Mouse (Mus musculus): ENCODE measurements at regions not wholly inside any gene's neighbourhood (a gene's known extent, or its start where the extent isn't known, plus 50 kb on each side); places are given as distances from the start of the nearest gene placed in this dataset.

DNA sequence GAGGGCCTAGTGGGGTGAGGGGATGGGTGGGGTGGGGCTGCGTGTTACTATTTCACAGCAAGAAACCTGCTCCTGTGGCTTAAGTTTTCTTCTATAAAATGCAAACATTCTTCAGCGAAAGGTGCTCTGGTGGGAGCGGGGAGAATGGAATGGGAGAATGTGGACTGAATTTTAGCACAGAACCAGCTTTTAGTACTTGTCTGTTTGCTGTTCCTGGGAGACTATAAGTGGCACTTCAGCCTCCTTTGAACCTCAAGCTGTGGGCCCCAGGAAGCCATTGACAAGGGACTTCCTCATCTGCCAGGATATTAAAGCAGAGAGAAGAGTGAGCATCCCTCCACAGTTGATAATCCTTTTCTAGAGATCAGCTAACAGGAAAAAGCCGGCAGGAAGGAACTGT lies 580.2 kb downstream of the Zfp706 start:
- DNase-seq (ENCODE audit: low spot score), result no peak

- DNase-seq (ENCODE audit: low spot score), result no peak
Measured at GRCm38 (mm10) chr15:36425902-36426301, 581.7 kb downstream of the Zfp706 start.

GRCm38 (mm10) chr15:36424047-36424446 lies 583.5 kb downstream of the Zfp706 start:
- no peak for DNase-seq (ENCODE audit: low spot score)

DNA sequence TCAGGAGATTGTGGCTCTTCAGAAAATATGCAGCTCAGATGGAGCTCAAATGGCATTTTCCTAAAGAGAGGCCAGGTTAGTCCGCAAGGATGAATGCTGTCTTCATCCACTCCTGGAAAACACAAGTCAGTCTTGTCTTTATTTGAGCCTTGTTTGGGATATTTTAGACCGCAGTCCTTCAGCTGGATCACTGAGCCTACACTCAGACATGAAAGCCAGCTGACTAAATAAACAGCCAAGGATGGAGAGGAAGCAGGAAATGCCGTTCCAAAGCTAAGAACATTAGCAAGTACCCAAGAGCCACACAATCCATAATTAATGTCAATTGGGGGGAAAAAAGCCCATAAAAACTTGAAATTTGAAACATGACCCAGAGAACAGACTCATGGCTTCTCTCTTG lies 584.8 kb downstream of the Zfp706 start:
- DNase-seq (ENCODE audit: low spot score), result no peak

GRCm38 (mm10) chr15:36419943-36420480 lies 587.6 kb downstream of the Zfp706 start:
- no peak for DNase-seq (ENCODE audit: low spot score)

GRCm38 (mm10) chr15:36417426-36417825 lies 590.1 kb downstream of the Zfp706 start:
- no peak for DNase-seq (ENCODE audit: low spot score)

- no peak for DNase-seq (ENCODE audit: low spot score)
Measured at GRCm38 (mm10) chr15:36415552-36416249, 591.9 kb downstream of the Zfp706 start.

DNA sequence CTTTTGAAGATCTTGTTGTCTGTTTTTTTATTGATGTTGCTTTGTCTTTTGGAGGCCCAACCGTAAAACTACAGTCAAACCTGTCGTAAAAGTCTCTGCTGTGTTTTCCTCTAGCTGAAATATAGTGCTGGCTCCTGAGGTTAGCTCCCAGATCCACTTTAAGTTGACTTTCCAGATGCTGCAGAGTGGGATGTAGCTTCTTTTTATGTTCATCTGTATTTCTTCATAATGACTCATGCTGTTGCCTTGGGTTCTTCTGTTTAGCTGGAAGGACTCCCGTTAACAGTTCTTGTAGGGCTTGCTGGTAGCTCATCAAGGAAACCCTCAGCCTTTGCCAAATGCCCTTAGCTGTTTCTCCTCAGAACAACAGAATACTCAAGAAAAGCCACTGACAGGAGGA lies 595.6 kb downstream of the Zfp706 start:
- no peak for DNase-seq (ENCODE audit: low spot score)

DNA sequence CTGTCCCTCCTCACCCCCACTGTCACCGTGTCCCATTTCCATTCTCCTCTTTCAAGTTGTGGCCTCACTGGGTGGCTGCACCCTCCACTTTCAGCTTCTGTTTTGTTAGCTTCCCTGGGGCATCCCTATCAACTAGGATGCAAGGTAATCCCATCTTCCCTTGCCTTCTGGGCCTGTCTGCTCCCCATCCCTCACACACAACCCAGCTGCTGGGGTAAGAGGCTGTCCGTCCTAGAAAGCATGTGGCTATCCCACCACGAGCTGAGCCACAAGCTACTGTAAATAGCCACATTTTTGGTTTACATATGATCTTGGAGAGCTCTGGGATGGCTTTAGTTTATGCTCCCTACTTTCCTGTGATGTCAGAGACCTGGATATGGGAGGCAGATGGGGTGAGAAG lies 602.1 kb downstream of the Zfp706 start:
- DNase-seq (ENCODE audit: low spot score), result no peak

GRCm38 (mm10) chr15:36403336-36404119 lies 604.0 kb downstream of the Zfp706 start:
- no peak for DNase-seq (ENCODE audit: low spot score)

GRCm38 (mm10) chr15:36402051-36402450 lies 605.5 kb downstream of the Zfp706 start:
- DNase-seq (ENCODE audit: low spot score), result no peak

GRCm38 (mm10) chr15:36400311-36400840 lies 607.2 kb downstream of the Zfp706 start:
- DNase-seq (ENCODE audit: low spot score), result no peak

DNA sequence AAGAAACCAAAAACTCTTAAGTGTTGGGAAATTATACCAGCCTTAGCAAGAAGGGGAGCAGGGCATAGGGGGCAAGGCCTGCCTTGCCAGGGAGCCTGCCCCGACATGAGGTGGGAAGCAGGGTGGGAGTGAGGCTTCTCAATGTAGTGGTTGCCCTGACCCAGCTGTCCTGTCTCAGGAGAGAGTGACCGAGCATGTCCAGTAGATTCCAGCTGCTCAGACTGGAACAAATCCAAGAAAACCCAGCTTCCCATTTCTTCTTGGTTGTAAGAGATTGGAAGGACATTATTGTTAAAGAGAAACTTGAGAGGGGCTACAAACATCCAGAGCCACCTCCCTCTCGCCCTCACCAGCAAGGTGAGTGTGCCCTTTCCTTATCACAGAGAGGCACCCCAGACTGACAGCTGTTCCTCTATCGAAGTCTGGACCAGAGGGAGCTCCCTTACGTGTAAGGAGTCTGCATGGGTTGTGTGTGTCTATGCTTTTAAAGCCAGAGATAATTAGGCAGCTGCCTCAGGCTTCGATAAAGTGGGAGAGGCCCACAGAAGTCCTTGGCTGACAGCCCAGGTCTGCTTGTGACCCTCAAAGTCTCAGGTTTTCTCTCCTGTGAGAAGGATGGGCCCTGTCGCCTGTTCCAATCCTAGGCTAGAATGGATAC lies 608.1 kb downstream of the Zfp706 start:
- DNase-seq (ENCODE audit: low spot score), result no peak

DNA sequence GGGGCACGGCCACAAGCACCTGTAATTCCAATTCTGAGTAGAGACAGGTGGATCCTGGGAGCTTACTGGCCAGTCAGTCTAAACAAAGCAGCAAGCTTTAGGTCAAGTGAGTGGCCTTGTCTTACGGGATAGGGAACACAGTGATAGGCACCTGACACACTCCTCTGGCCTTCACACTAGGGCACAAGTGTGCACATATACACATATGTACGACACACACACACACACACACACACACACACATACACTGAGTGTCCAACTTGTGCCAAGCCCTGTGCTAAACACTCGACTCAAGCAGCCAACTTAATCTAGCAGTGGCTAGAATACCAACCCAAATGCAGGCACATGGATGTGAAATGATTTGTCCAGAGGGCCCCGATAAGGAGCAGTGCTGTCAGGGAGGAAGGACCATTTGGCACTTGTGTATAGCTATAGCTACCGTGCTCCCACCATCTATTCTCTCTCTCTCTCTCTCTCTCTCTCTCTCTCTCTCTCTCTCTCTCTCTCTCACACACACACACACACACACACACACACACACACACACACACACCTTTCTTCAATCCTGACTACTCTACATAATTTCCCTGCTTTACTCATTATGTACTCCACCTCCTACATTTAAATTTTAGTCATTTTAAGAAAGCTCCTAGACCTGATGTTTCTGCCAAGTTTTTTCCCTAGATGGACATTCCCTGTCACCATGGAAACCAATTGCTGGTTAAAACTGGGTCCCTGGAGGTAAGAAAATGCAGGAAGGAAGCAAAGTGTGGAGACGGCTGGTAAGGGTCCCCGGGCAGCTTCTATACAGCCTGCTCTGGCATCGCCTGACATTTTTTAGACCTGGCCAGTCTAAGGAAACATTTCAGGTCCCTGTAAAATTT lies 609.2 kb downstream of the Zfp706 start:
- no peak for DNase-seq (ENCODE audit: low spot score)

DNA sequence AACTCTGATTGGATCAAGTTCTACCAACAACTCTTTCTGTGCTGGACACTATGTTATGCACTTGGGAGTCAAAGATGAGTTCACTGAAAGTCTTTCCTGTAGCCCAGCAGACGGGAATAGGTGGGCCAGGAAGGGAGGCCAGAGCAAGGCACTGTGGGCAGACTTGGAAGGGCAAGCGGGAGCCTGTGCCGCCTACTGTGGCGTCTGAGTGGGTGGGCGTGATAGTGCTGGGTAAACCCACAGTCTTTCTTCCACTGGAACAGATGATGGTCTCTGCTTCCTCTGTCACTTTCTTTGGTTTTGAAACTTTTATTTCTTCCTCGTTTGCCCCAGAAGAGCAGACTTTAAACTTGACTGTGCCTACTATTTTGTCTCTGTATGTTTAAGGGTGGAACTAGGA lies 610.8 kb downstream of the Zfp706 start:
- DNase-seq (ENCODE audit: low spot score), result no peak

DNA sequence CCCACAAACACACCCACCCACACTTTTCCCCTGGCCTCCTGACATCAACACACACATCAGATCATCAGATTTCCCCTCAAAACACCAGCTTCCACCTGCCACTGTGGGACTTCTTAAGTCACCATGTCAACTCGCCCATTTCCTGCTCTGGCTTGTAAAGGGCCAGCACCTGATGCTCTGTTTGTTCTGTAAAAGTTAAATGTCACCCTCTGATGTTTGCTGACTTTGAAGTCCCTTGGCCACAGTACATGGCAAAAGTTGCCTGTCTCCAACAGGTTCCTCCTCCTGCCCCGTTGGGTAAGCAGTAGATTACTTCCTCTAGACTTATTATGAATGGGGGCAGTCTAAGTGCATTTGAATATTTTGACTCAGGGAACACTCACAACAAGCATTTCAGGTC lies 611.3 kb downstream of the Zfp706 start:
- no peak for DNase-seq (ENCODE audit: low spot score)

DNA sequence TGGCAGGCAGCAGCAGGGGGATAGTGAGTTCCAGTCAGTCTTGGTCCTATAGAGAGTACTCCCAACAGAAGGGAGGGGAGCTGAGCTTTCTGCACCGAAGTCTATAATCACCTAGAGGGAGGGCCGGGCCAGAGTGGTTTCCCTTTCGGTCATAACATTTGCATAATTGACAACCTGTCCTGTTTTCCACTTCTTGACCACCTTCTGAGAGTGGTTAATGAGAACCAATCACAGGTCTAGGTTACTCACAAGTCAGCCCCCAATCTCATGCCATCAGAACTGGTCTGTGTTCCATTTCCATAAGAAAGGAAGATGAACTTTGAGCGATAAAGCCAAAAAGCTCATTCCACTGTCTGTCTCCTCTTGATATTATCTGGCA lies 611.9 kb downstream of the Zfp706 start:
- no peak for DNase-seq (ENCODE audit: low spot score)

DNA sequence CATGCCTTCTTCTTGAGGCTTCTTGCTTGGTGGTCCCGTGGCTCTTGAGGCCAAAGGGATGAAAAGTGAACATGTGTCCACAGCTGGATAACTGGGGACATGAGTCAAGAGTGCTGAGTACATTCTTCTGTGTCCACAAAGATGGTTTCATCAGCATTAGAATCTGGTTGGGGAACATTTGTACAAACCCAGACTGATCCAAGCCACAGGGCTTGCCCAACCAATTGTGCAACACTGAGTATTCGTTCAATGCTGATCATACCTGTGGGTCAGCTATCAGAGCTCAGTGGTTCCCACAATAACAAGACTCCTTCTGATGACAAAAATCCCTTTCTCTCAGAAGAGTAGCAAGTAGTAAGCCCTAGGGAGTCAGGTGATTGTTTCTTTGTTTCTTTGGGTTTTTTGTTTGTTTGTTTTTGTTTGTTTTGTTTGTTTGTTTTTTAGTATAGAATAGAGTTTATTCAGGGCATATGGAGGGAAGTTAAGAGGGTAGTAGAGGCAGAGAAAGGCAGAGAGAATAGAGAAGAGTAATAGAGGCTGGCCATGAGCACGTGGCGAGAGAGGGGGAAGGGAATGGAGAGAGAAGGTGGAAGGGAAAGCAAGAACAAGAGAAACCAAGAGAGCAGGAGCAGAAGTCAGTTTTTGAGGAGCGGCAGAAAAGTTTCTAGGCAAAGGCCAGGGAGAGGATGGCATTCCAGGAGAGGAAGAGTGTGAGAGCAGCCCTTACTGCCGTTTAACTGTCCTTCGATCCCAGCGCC lies 612.5 kb downstream of the Zfp706 start:
- DNase-seq (ENCODE audit: low spot score), result no peak

DNA sequence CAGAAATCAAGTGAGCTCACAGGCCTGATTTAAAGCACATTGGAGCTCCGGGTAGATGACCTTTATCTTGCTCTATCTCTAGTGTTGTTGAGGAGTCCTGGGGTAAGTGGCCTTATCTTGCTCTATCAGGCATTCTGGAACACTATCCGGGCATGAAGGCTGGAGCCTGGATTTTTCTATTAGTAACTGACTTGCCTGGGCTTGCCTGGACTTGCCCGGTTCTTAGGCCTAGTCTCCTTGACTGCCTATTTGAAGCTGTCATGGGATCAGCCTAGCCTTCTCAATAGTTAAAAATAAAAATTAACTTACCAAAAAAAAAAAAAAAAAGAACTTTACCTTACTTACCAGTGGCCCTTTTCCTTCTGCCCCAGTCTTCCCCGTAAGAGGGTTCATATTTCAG lies 617.8 kb downstream of the Zfp706 start:
- no peak for DNase-seq (ENCODE audit: low spot score)

GRCm38 (mm10) chr15:36381228-36381671 lies 626.3 kb downstream of the Zfp706 start:
- peak; percentile 36 for DNase-seq (ENCODE audit: low spot score)
